Mouse (Mus musculus) midbrain, embryonic 15.5 days (tissue): ENCODE results near the gene Ints13. TPM values are rescaled to one million over a fixed set of nuclear protein-coding genes. Genes with fewer than 3 reads are reported as not detected.

Experiments
- ATAC-seq: fragments of 200-750 bp; cut with Nextera tagmentation; replicated peaks from 2 replicates; pipeline ENCODE4 v1.8.0; 2017; ENCODE audit warnings: moderate TSS enrichment
- H3K27ac ChIP-seq: fragments of 300-500 bp; sonication (generic); 2 replicates; pipeline ENCODE4 v1.5.1; 2015; ENCODE audit warnings: mild to moderate bottlenecking, inconsistent platforms
- H3K27me3 ChIP-seq: fragments of 300-500 bp; sonication (generic); replicated peaks from 2 replicates; pipeline ENCODE4 v1.6.1; 2015; ENCODE audit warnings: inconsistent platforms
- H3K36me3 ChIP-seq: fragments of 300-500 bp; sonication (generic); replicated peaks from 2 replicates; pipeline ENCODE4 v1.6.1; 2015; ENCODE audit warnings: inconsistent platforms
- H3K4me1 ChIP-seq: fragments of 300-500 bp; sonication (generic); 2 replicates; pipeline ENCODE4 v1.6.1; 2015; ENCODE audit warnings: inconsistent platforms
- H3K4me2 ChIP-seq: fragments of 300-500 bp; sonication (generic); 2 replicates; pipeline ENCODE4 v1.6.1; 2015; ENCODE audit warnings: inconsistent platforms, mild to moderate bottlenecking, moderate library complexity
- H3K4me3 ChIP-seq: fragments of 300-500 bp; sonication (generic); 2 replicates; pipeline ENCODE4 v1.5.1; 2015; ENCODE audit warnings: mild to moderate bottlenecking, inconsistent platforms
- H3K9ac ChIP-seq: fragments of 300-500 bp; sonication (generic); 2 replicates; pipeline ENCODE4 v1.6.1; 2015; ENCODE audit warnings: mild to moderate bottlenecking, inconsistent platforms
- H3K9me3 ChIP-seq: fragments of 300-500 bp; sonication (generic); 2 replicates; pipeline ENCODE4 v1.6.1; 2016; ENCODE audit warnings: inconsistent platforms
- WGBS: fragments of 180-500 bp; shearing (Covaris S2); methylation state at CpG from one replicate; pipeline ENCODE4 v1.1.7; 2015; ENCODE audit warnings: mixed read lengths; 5-methylcytosine and 5-hydroxymethylcytosine counted together
- polyA plus RNA-seq: library from polyadenylated mRNA; unstranded; fragments of >200 nt; fragmentation: Nextera tagmentation; extraction: Ambion mirVana; gene quantifications from 2 replicates; pipeline ENCODE4 v1.2.1, GENCODE M21; 2015

The Ints13 gene
- polyA plus RNA-seq: 51.8 and 57.6 TPM in 2 replicates

GRCm38 (mm10) chr6:146577310-146578109 is at the start of gene Ints13:
Gene Ints13 (minus strand): TSS chr6:146577835.
- ATAC-seq: peak; percentile 97

GRCm38 (mm10) chr6:146616670-146617069 is 39.0 kb upstream of the Ints13 start:
- Histone ChIP-seq H3K36me3 (peaks cover 26% of the 10 kb centered on the region), H3K9ac (no peak overlapping the region), H3K4me2 (no peak overlapping the region), H3K4me3 (no peak overlapping the region), H3K4me1 (no peaks in the 10 kb centered on the region), H3K27ac (no peak overlapping the region), H3K27me3 (no peaks in the 10 kb centered on the region), H3K9me3 (no peaks in the 10 kb centered on the region)
- ATAC-seq: no peak
- WGBS: 93% methylated on average over 2 of the region's 2 CpGs

More at GRCm38 (mm10) chr6:146577310-146578109, at the start of gene Ints13:
- H3K9me3 ChIP-seq: no peaks in the 10 kb centered on the region
- H3K4me2 ChIP-seq: peak within 1 kb of the TSS; percentile 77
- no peaks in the 10 kb centered on the region for H3K27me3 ChIP-seq
- H3K4me1 ChIP-seq: peaks cover 33% of the 10 kb centered on the region
- peak within 1 kb of the TSS; percentile 68 for H3K4me3 ChIP-seq
- peak within 1 kb of the TSS; percentile 79 for H3K9ac ChIP-seq
- no peaks in the 10 kb centered on the region for H3K36me3 ChIP-seq
- peak within 1 kb of the TSS; percentile 99 for H3K27ac ChIP-seq
- under 1% methylated on average over 77 of the region's 77 CpGs for WGBS

DNA sequence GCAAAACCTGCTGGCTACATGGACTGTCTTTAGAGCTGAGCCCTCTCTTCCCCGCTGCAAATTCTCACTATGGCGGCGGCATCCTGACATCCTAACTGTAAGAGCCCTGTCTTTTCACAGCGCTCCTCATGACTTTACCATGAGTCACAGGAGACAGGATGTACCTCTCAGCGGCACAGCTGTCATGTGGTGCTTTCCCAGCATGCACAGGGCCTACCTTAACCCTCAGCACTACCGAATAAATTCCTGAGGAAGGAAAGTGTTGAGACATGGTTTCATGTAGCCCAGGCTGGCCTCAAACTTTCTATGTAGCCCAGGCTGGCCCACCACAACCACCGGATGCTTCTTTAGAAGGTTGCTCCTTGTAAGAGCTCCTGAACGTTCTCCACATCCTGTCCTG is 38.3 kb upstream of the Ints13 start:
- no peaks in the 10 kb centered on the region for H3K9me3 ChIP-seq
- ATAC-seq: no peak
- H3K27ac ChIP-seq: no peak overlapping the region
- H3K4me2 ChIP-seq: no peak overlapping the region
- H3K36me3 ChIP-seq: peaks cover 26% of the 10 kb centered on the region
- no peaks in the 10 kb centered on the region for H3K27me3 ChIP-seq
- H3K4me1 ChIP-seq: no peaks in the 10 kb centered on the region
- WGBS: 93% methylated on average over 8 of the region's 8 CpGs
- no peak overlapping the region for H3K4me3 ChIP-seq
- H3K9ac ChIP-seq: no peak overlapping the region

DNA sequence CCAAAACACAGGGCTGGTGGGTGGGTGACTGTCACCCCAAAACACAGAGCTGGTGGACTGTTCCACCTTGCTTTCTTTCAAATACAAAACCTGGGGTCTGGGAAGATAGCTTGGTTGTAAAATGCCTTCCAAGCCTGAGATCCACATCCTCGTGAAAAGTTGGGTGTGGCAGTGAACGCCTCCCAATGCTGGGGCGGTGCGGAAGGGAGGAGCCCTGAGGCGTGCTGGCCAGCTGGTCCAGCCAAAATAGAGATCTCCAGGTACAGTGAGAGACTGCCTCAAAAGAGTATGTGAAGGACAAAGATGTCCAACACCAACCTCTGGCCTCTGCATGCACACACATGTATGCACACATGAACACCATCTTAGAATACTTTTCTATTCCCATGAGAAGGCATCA is 36.9 kb upstream of the Ints13 start:
- Histone ChIP-seq H3K9me3 (no peaks in the 10 kb centered on the region), H3K27ac (no peak overlapping the region), H3K9ac (no peak overlapping the region), H3K4me1 (no peaks in the 10 kb centered on the region), H3K4me3 (no peak overlapping the region), H3K4me2 (no peak overlapping the region), H3K36me3 (peaks cover 26% of the 10 kb centered on the region), H3K27me3 (no peaks in the 10 kb centered on the region)
- ATAC-seq: no peak
- WGBS: 96% methylated on average over 5 of the region's 5 CpGs

DNA sequence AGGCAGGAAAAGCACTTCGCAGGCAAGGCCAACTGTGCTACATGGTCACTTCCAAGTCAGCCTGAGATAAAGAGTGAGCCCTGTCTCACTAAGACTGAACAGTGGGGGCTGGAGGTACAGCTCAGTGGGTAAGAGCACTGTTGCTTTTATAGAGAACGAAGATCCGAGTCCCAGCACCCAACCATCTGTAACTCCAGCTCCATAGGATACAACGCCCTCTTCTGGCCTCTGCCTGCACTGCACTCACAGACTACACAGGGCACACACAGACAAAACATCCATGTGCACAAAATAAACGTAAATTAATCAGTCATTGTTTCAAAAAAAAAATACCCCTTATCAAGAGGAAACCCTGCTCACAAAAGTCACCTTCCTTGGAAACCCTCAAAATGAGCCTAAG is 36.3 kb upstream of the Ints13 start:
- H3K27me3 ChIP-seq: no peaks in the 10 kb centered on the region
- H3K9me3 ChIP-seq: no peaks in the 10 kb centered on the region
- H3K4me3 ChIP-seq: no peak overlapping the region
- no peak overlapping the region for H3K4me2 ChIP-seq
- no peak overlapping the region for H3K9ac ChIP-seq
- no peak overlapping the region for H3K27ac ChIP-seq
- no peak for ATAC-seq
- H3K36me3 ChIP-seq: peaks cover 26% of the 10 kb centered on the region
- 92% methylated on average over 5 of the region's 5 CpGs for WGBS
- no peaks in the 10 kb centered on the region for H3K4me1 ChIP-seq

DNA sequence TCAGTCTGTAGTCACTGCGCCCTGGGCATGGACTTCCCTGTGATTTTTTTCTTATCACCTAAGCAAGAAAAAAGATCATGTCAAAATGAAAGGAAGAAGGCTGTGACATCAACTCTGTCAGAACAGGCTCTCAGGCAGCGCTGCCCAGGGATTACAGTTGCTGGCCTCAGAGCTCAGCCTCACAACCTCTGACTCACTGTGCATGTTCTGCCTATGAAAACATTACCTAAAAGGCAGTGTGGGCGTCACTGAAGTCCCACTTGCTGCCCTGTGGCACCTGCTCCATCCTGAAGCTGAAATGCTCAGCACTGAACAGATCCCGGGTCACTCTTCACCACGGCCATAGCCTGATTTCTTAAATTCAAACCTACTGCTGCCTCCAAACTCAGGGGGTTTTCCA is 35.1 kb upstream of the Ints13 start:
- Histone ChIP-seq H3K9me3 (no peaks in the 10 kb centered on the region), H3K4me3 (no peak overlapping the region), H3K27me3 (no peaks in the 10 kb centered on the region), H3K36me3 (peaks cover 16% of the 10 kb centered on the region; the same call in 1 of the 2 replicates), H3K4me1 (no peaks in the 10 kb centered on the region), H3K27ac (no peak overlapping the region), H3K4me2 (no peak overlapping the region), H3K9ac (no peak overlapping the region)
- no peak for ATAC-seq
- WGBS: 90% methylated on average over 5 of the region's 5 CpGs

- H3K9me3 ChIP-seq: no peaks in the 10 kb centered on the region
- peaks cover 16% of the 10 kb centered on the region; the same call in 1 of the 2 replicates for H3K36me3 ChIP-seq
- 96% methylated on average over 7 of the region's 7 CpGs for WGBS
Observed at GRCm38 (mm10) chr6:146611897-146612296, 34.3 kb upstream of the Ints13 start.

GRCm38 (mm10) chr6:146611385-146611784 is 33.8 kb upstream of the Ints13 start:
- WGBS: 93% methylated on average over 6 of the region's 6 CpGs
- H3K36me3 ChIP-seq: peaks cover 13% of the 10 kb centered on the region; the same call in 1 of the 2 replicates

More at GRCm38 (mm10) chr6:146611897-146612296, 34.3 kb upstream of the Ints13 start:
- Histone ChIP-seq H3K4me2 (no peak overlapping the region), H3K27me3 (no peaks in the 10 kb centered on the region), H3K27ac (no peak overlapping the region), H3K4me3 (no peak overlapping the region), H3K9ac (no peak overlapping the region), H3K4me1 (no peaks in the 10 kb centered on the region)
- no peak for ATAC-seq

DNA sequence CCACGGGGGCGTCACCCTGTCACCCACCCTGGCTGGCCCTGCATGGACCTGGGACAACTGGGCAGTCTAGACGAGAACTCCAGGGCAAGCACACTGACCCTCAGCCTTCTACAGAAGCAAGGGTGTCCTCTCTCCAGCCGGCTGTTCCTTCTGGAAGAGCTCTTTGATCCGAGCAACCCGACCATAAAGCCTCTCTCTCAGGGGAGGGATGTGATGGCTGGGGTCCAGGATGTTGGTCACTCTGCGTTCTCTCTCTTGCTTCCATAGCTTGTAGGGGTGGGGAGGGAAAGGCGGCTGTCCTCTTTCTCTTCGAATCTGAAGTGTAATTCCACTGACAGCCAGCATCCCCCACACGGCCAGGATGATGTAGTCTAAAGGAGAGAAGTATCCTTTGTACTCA is 26.0 kb upstream of the Ints13 start:
- H3K4me2 ChIP-seq: no peak overlapping the region
- no peak overlapping the region for H3K4me3 ChIP-seq
- ATAC-seq: no peak
- no peak overlapping the region for H3K27ac ChIP-seq
- H3K9ac ChIP-seq: no peak overlapping the region
- H3K27me3 ChIP-seq: no peaks in the 10 kb centered on the region
- no peaks in the 10 kb centered on the region for H3K9me3 ChIP-seq
- no peaks in the 10 kb centered on the region for H3K4me1 ChIP-seq
- WGBS: 77% methylated on average over 10 of the region's 10 CpGs
- peaks cover 24% of the 10 kb centered on the region for H3K36me3 ChIP-seq

More at GRCm38 (mm10) chr6:146611385-146611784, 33.8 kb upstream of the Ints13 start:
- Histone ChIP-seq H3K9ac (no peak overlapping the region), H3K4me3 (no peak overlapping the region), H3K27ac (no peak overlapping the region), H3K27me3 (no peaks in the 10 kb centered on the region), H3K4me2 (no peak overlapping the region), H3K9me3 (no peaks in the 10 kb centered on the region), H3K4me1 (no peaks in the 10 kb centered on the region)
- no peak for ATAC-seq

- no peak overlapping the region for H3K4me3 ChIP-seq
- no peak overlapping the region for H3K27ac ChIP-seq
- ATAC-seq: no peak
- H3K9ac ChIP-seq: no peak overlapping the region
- no peaks in the 10 kb centered on the region for H3K9me3 ChIP-seq
- no peaks in the 10 kb centered on the region for H3K27me3 ChIP-seq
- no peak overlapping the region for H3K4me2 ChIP-seq
- peaks cover 24% of the 10 kb centered on the region for H3K36me3 ChIP-seq
- 87% methylated on average over 4 of the region's 4 CpGs for WGBS
- no peaks in the 10 kb centered on the region for H3K4me1 ChIP-seq
Observed at GRCm38 (mm10) chr6:146602601-146603000, 25.0 kb upstream of the Ints13 start.

- 90% methylated on average over 5 of the region's 5 CpGs for WGBS
- H3K4me2 ChIP-seq: no peak overlapping the region
- no peak overlapping the region for H3K9ac ChIP-seq
- H3K4me3 ChIP-seq: no peak overlapping the region
- H3K4me1 ChIP-seq: no peaks in the 10 kb centered on the region
- no peaks in the 10 kb centered on the region for H3K27me3 ChIP-seq
- H3K27ac ChIP-seq: no peak overlapping the region
- H3K36me3 ChIP-seq: peaks cover 21% of the 10 kb centered on the region
- H3K9me3 ChIP-seq: no peaks in the 10 kb centered on the region
- ATAC-seq: no peak
Observed at GRCm38 (mm10) chr6:146585134-146585533, 7.5 kb upstream of the Ints13 start.

DNA sequence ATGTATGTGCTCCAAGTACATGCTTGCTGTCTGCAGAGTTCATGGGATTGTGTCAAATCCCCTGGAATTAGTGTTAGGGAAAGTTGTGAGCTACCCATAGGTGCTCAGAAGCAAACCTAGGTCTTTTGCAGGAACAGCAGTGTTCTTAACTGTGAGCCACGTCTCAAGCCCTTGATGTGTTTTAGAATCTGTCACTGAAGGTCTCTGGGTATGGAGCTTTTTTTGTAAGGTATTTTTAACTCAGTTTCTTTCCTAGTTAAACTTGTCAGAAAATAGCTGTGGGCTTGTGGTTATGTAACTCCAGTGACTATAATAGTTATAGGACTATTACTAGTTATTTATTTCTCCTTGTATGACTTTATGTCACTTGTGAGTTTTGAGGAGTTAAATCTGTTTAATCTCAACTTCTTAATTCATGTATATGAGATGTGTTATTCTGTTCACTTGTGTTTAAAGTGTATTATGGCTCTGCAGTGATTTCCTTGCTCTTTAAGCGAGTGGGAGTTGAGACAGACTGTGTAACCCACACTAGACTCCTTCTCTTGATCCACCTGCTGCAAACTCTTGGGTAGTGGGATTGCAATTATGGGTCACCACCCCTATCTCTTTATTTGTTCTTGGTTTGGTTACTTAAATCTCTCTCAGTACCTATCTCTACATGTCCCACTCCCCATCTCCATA is 5.9 kb upstream of the Ints13 start:
- Histone ChIP-seq H3K4me2 (no peak overlapping the region), H3K27me3 (no peaks in the 10 kb centered on the region), H3K4me1 (peaks cover 10% of the 10 kb centered on the region), H3K9me3 (no peaks in the 10 kb centered on the region), H3K27ac (no peak overlapping the region), H3K36me3 (peaks cover 6% of the 10 kb centered on the region), H3K9ac (no peak overlapping the region), H3K4me3 (no peak overlapping the region)
- WGBS: 80% methylated on average over 2 of the region's 2 CpGs
- ATAC-seq: no peak
